In genomic region chr7:25624851-25625250, GRCm38 (mm10) we compare ENCODE assay signal across 19 mouse cellular contexts. TPM values are rescaled to one million over a fixed set of nuclear protein-coding genes. Genes with fewer than 3 reads are reported as not detected.
A peak's percentile ranks its signal among the peaks of the same experiment; 100 is the strongest.
DNase-seq lines count a peak whose midpoint lies in the region; ATAC-seq and TF ChIP-seq lines count a peak whose summit lies in the region.
"Had no signal": no experiment of that assay in that cellular context is flagged by ENCODE, and none has a peak within 500 bp of the region (broad histone marks: within the 10 kb centered on the region; RNA-seq: fewer than 3 reads in every experiment).

No protein-coding gene starts in this region.

- intact Hi-C loops in gastrocnemius, postnatal 14 days (cut with DNase I; ENCODE audit: low total_unique reads) = no loop called here

- TF ChIP-seq CTCF in thymus, adult 2 months (IDR thresholded peaks at IDR 0.05; ENCODE audit: borderline replicate concordance, control insufficient read depth, extremely low read depth, insufficient read depth, low read length, poor library complexity) = no peak

- no peak overlapping the region for H3K9ac ChIP-seq in heart, embryonic 15.5 days
- H3K9ac ChIP-seq: hindbrain, embryonic 14.5 days; liver, embryonic 12.5 days had no signal

- peak; percentile 54 for DNase-seq in gastrocnemius, postnatal 14 days
- DNase-seq in gastrocnemius, postnatal 4 days (ENCODE audit: low spot score in 2 of 2) = no peak
- DNase-seq in thymus, postnatal 0 days (ENCODE audit: low spot score) = peak; percentile 34
- DNase-seq in thymus, adult 2 months = no peak
- DNase-seq in kidney, adult 18-20 months = no peak
- DNase-seq in embryo, embryonic 11 days = no peak
- DNase-seq in midbrain, embryonic 10.5 days (ENCODE audit: low spot score) = no peak
- DNase-seq: B cell, adult 2 months; cerebellum, adult 11 months; gastrocnemius, postnatal 10 days; kidney, adult 8-10 months had no signal

- ATAC-seq in heart, embryonic 15.5 days (replicated peaks; ENCODE audit: insufficient number of reproducible peaks, insufficient read depth, low FRiP score, low read depth) = 0 out of 2 replicates have a peak, but pooled peaks have one; percentile 11
- ATAC-seq: liver, embryonic 12.5 days had no signal

- no peaks in the 10 kb centered on the region for H3K27me3 ChIP-seq in thymus, adult 2 months (ENCODE audit: control insufficient read depth, insufficient read depth, low read length)
- H3K27me3 ChIP-seq in heart, embryonic 15.5 days = no peaks in the 10 kb centered on the region
- peaks cover 28% of the 10 kb centered on the region for H3K27me3 ChIP-seq in midbrain, embryonic 10.5 days (ENCODE audit: low read depth, poor library complexity, severe bottlenecking)

- no peak overlapping the region for H3K4me2 ChIP-seq in heart, embryonic 15.5 days
- H3K4me2 ChIP-seq: hindbrain, embryonic 14.5 days; liver, embryonic 12.5 days; midbrain, embryonic 11.5 days had no signal

- H3K9me3 ChIP-seq in heart, embryonic 15.5 days (replicated peaks) = no peaks in the 10 kb centered on the region
- H3K9me3 ChIP-seq in midbrain, embryonic 10.5 days (replicated peaks) = no peaks in the 10 kb centered on the region
- H3K9me3 ChIP-seq: G1E; liver, embryonic 12.5 days had no signal

- no peak overlapping the region for H3K27ac ChIP-seq in thymus, adult 2 months (ENCODE audit: control insufficient read depth, insufficient read depth, low read length)
- peak overlapping the region; percentile 77 for H3K27ac ChIP-seq in heart, embryonic 15.5 days
- no peak overlapping the region for H3K27ac ChIP-seq in midbrain, embryonic 10.5 days (replicated peaks)
- H3K27ac ChIP-seq: hindbrain, embryonic 14.5 days; liver, embryonic 12.5 days had no signal

- H3K4me1 ChIP-seq in thymus, adult 2 months (replicated peaks; ENCODE audit: control insufficient read depth, insufficient read depth, low read length) = peaks cover 27% of the 10 kb centered on the region
- H3K4me1 ChIP-seq in heart, embryonic 15.5 days (replicated peaks) = peaks cover 47% of the 10 kb centered on the region
- peaks cover 20% of the 10 kb centered on the region for H3K4me1 ChIP-seq in midbrain, embryonic 10.5 days

- no peaks in the 10 kb centered on the region for H3K36me3 ChIP-seq in thymus, adult 2 months (ENCODE audit: control insufficient read depth, insufficient read depth, low read length)
- H3K36me3 ChIP-seq in heart, embryonic 15.5 days = peaks cover 40% of the 10 kb centered on the region
- H3K36me3 ChIP-seq in midbrain, embryonic 10.5 days = peaks cover 31% of the 10 kb centered on the region

- WGBS in thymus, adult 2 months = 84% methylated on average over 5 of the region's 5 CpGs
- WGBS in heart, embryonic 15.5 days = 39% methylated on average over 5 of the region's 5 CpGs
- 85% methylated on average over 5 of the region's 5 CpGs for WGBS in midbrain, embryonic 10.5 days

- TF ChIP-seq POLR2A in thymus, adult 2 months (IDR thresholded peaks at IDR 0.05; ENCODE audit: control insufficient read depth, extremely low read depth, insufficient read depth, low read length, poor library complexity) = no peak

- no peak overlapping the region for H3K4me3 ChIP-seq in thymus, adult 2 months (ENCODE audit: control insufficient read depth, insufficient read depth, low read length)
- no peak overlapping the region for H3K4me3 ChIP-seq in heart, embryonic 15.5 days
- H3K4me3 ChIP-seq in midbrain, embryonic 10.5 days = no peak overlapping the region
- H3K4me3 ChIP-seq: liver, embryonic 12.5 days had no signal

RNA-seq across cellular contexts. Expression of gene B3gnt8, which starts 1.6 kb away (rescaled TPM):
- 1 to 10 TPM; 2.2 to 2.4 TPM for total RNA-seq in gastrocnemius, postnatal 14 days (2021)
- 1 to 10 TPM; 4.2 to 4.8 TPM for total RNA-seq in gastrocnemius, postnatal 4 days (2021)
- polyA plus RNA-seq in thymus, postnatal 0 days (2015; fragmentation: Nextera tagmentation; extraction: Ambion mirVana) = 13.1 and 13.4 TPM in 2 replicates
- polyA plus RNA-seq in thymus, adult 2 months (2012; rRNA removed) = 28.7 and 32.8 TPM in 2 replicates
- 6.9 and 9.7 TPM in 2 replicates for polyA plus RNA-seq in heart, embryonic 15.5 days (2015; fragmentation: Nextera tagmentation; extraction: Ambion mirVana)
- 0.43 and 1.1 TPM in 2 replicates for polyA plus RNA-seq in midbrain, embryonic 10.5 days (2016; fragmentation: Nextera tagmentation; extraction: Ambion mirVana)

RNA-seq across cellular contexts. Expression of gene Dmac2, which starts 5.6 kb away (rescaled TPM):
- 10 to 100 TPM; 24.2 to 31.3 TPM for total RNA-seq in gastrocnemius, postnatal 14 days (2021)
- total RNA-seq in gastrocnemius, postnatal 4 days (2021) = 10 to 100 TPM; 20.1 to 23.1 TPM
- 36.2 and 40.3 TPM in 2 replicates for polyA plus RNA-seq in thymus, postnatal 0 days (2015; fragmentation: Nextera tagmentation; extraction: Ambion mirVana)
- polyA plus RNA-seq in thymus, adult 2 months (2012; rRNA removed) = 80.2 and 86.2 TPM in 2 replicates
- 55.3 and 61.5 TPM in 2 replicates for polyA plus RNA-seq in heart, embryonic 15.5 days (2015; fragmentation: Nextera tagmentation; extraction: Ambion mirVana)
- 22.8 and 24.9 TPM in 2 replicates for polyA plus RNA-seq in midbrain, embryonic 10.5 days (2016; fragmentation: Nextera tagmentation; extraction: Ambion mirVana)

RNA-seq across cellular contexts. Expression of gene Erich4, which starts 9.2 kb away (rescaled TPM):
- total RNA-seq in gastrocnemius, postnatal 14 days (2021) = not detected
- not detected for total RNA-seq in gastrocnemius, postnatal 4 days (2021)
- not detected in 2 replicates for polyA plus RNA-seq in thymus, postnatal 0 days (2015; fragmentation: Nextera tagmentation; extraction: Ambion mirVana)
- polyA plus RNA-seq in thymus, adult 2 months (2012; rRNA removed) = not detected in 2 replicates
- polyA plus RNA-seq in heart, embryonic 15.5 days (2015; fragmentation: Nextera tagmentation; extraction: Ambion mirVana) = not detected in 2 replicates
- polyA plus RNA-seq in midbrain, embryonic 10.5 days (2016; fragmentation: Nextera tagmentation; extraction: Ambion mirVana) = not detected in 2 replicates
- total RNA-seq: G1E; gastrocnemius, postnatal 10 days; left cerebral cortex, adult 8-10 months had no signal
- polyA plus RNA-seq: G1E; hindbrain, embryonic 14.5 days; midbrain, embryonic 11.5 days; neural tube, embryonic 11.5 days; testis, adult 2 months had no signal

RNA-seq across cellular contexts. Expression of gene Bckdha, which starts 33.9 kb away (rescaled TPM):
- total RNA-seq in gastrocnemius, postnatal 14 days (2021) = 10 to 100 TPM; 58.0 to 78.3 TPM
- 10 to 100 TPM; 55.6 to 55.8 TPM for total RNA-seq in gastrocnemius, postnatal 4 days (2021)
- 63.8 and 69.1 TPM in 2 replicates for polyA plus RNA-seq in thymus, postnatal 0 days (2015; fragmentation: Nextera tagmentation; extraction: Ambion mirVana)
- polyA plus RNA-seq in thymus, adult 2 months (2012; rRNA removed) = 166 and 181 TPM in 2 replicates
- polyA plus RNA-seq in heart, embryonic 15.5 days (2015; fragmentation: Nextera tagmentation; extraction: Ambion mirVana) = 58.5 and 68.9 TPM in 2 replicates
- polyA plus RNA-seq in midbrain, embryonic 10.5 days (2016; fragmentation: Nextera tagmentation; extraction: Ambion mirVana) = 45.2 and 48.2 TPM in 2 replicates

RNA-seq across cellular contexts. Expression of gene Exosc5, which starts 34.1 kb away (rescaled TPM):
- 10 to 100 TPM; 21.3 to 21.6 TPM for total RNA-seq in gastrocnemius, postnatal 14 days (2021)
- total RNA-seq in gastrocnemius, postnatal 4 days (2021) = 10 to 100 TPM; 24.5 to 25.7 TPM
- polyA plus RNA-seq in thymus, postnatal 0 days (2015; fragmentation: Nextera tagmentation; extraction: Ambion mirVana) = 146 and 147 TPM in 2 replicates
- 141 and 146 TPM in 2 replicates for polyA plus RNA-seq in thymus, adult 2 months (2012; rRNA removed)
- polyA plus RNA-seq in heart, embryonic 15.5 days (2015; fragmentation: Nextera tagmentation; extraction: Ambion mirVana) = 30.3 and 45.7 TPM in 2 replicates
- polyA plus RNA-seq in midbrain, embryonic 10.5 days (2016; fragmentation: Nextera tagmentation; extraction: Ambion mirVana) = 65.0 and 81.4 TPM in 2 replicates

Comparison
In these comparisons a context has a peak if more than half of its experiments do, and no peak if none do; other contexts are left out.
1. DNase-seq: peak in gastrocnemius, postnatal 14 days (single experiment) and thymus, postnatal 0 days (single experiment); none in gastrocnemius, postnatal 4 days (0 of 2), thymus, adult 2 months (single experiment), kidney, adult 18-20 months (single experiment), embryo, embryonic 11 days (single experiment) and midbrain, embryonic 10.5 days (single experiment).